In the genomic region with DNA sequence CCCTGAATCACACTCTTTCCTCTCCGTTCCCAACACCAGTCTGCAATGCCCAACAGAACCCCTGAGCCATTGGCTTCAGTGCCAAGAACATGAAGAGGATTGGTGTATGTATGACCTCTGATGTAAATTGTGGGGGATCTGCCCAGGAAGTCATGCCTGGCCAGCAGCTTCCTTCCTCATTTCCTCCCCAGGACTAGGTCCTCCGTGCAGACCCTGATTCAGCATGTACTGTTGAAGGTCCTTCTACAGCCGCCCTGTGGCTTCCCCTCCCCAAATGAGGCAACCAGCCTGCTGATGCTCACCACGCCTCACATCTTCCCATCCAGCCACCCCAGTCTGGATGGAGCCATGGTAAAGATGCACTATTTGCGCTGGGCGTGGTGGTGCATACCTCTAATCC, we compare ENCODE assay signal across 8 mouse cellular contexts. TPM values are rescaled to one million over a fixed set of nuclear protein-coding genes. Genes with fewer than 3 reads are reported as not detected.
DNase-seq lines count a peak whose midpoint lies in the region; ATAC-seq and TF ChIP-seq lines count a peak whose summit lies in the region.

TSS of gene Trpm2 (minus strand) at position 83 of the 400 bp plus-strand sequence.

- no peak within 1 kb of the TSS for H3K27ac ChIP-seq in heart, embryonic 11.5 days (ENCODE audit: low read depth, low read length)
- no peak within 1 kb of the TSS for H3K27ac ChIP-seq in forebrain, embryonic 11.5 days (ENCODE audit: low read depth, low read length)
- H3K27ac ChIP-seq in lung, postnatal 0 days (ENCODE audit: low read length), result no peak within 1 kb of the TSS

- whole genome bisulfite sequencing in heart, embryonic 11.5 days (ENCODE audit: insufficient replicate concordance), result 63% methylated on average over 6 of the region's 6 CpGs
- WGBS in forebrain, embryonic 11.5 days, result 88% methylated on average over 6 of the region's 6 CpGs
- 66% methylated on average over 6 of the region's 6 CpGs for WGBS in lung, postnatal 0 days

- no peak for DNase-seq in heart, postnatal 14 days
- DNase-seq in forebrain, embryonic 11.5 days (ENCODE audit: low spot score), result peak; percentile 47
- DNase-seq in layer of hippocampus, adult 8-10 months (ENCODE audit: low spot score in 2 of 2), result peak in 1 of 2 experiments; percentile 27
- DNase-seq in lung, postnatal 0 days (ENCODE audit: low spot score), result peak; percentile 50
- DNase-seq in splenic B cell, adult 2 months (ENCODE audit: low read depth, low spot score), result peak; percentile 53
- no peak for DNase-seq in MN1 (ENCODE audit: low spot score)
- no peak for DNase-seq in adrenal gland, adult 2 months

- H3K9me3 ChIP-seq in heart, embryonic 11.5 days (replicated peaks; ENCODE audit: control insufficient read depth, low read length), result no peaks in the 10 kb centered on the region
- no peaks in the 10 kb centered on the region for H3K9me3 ChIP-seq in forebrain, embryonic 11.5 days (ENCODE audit: control insufficient read depth, low read length)
- H3K9me3 ChIP-seq in lung, postnatal 0 days (ENCODE audit: low read length), result no peaks in the 10 kb centered on the region

- H3K36me3 ChIP-seq in heart, embryonic 11.5 days (ENCODE audit: control insufficient read depth, insufficient read depth, low read length), result no peaks in the 10 kb centered on the region
- H3K36me3 ChIP-seq in forebrain, embryonic 11.5 days (ENCODE audit: control insufficient read depth, insufficient read depth, low read length), result no peaks in the 10 kb centered on the region
- no peaks in the 10 kb centered on the region for H3K36me3 ChIP-seq in lung, postnatal 0 days (ENCODE audit: insufficient read depth, low read length)
- H3K36me3 ChIP-seq in splenic B cell, adult 2 months (ENCODE audit: control insufficient read depth, insufficient read depth, low read length, poor library complexity, severe bottlenecking), result no peaks in the 10 kb centered on the region; the same call in 1 of the 2 replicates

- peaks cover 4% of the 10 kb centered on the region; the same call in 1 of the 2 replicates for H3K4me1 ChIP-seq in heart, embryonic 11.5 days (ENCODE audit: control insufficient read depth, insufficient read depth, low read length)
- peaks cover 7% of the 10 kb centered on the region; the same call in 1 of the 2 replicates for H3K4me1 ChIP-seq in forebrain, embryonic 11.5 days (replicated peaks; ENCODE audit: control insufficient read depth, insufficient read depth, low read length)
- no peaks in the 10 kb centered on the region for H3K4me1 ChIP-seq in lung, postnatal 0 days (ENCODE audit: insufficient read depth, low read depth, low read length)

- TF ChIP-seq CTCF in lung, postnatal 0 days (IDR thresholded peaks at IDR 0.05), result no peak

- peak within 1 kb of the TSS; percentile 63 for H3K4me2 ChIP-seq in heart, embryonic 11.5 days
- peak within 1 kb of the TSS; percentile 65 for H3K4me2 ChIP-seq in forebrain, embryonic 11.5 days (ENCODE audit: low read depth, low read length, severe bottlenecking)
- H3K4me2 ChIP-seq in lung, postnatal 0 days (replicated peaks; ENCODE audit: low read depth, low read length), result peak within 1 kb of the TSS; percentile 42

- no peak for ATAC-seq in heart, embryonic 11.5 days (replicated peaks; ENCODE audit: insufficient number of reproducible peaks, low FRiP score, low TSS enrichment)
- ATAC-seq in forebrain, embryonic 11.5 days (replicated peaks; ENCODE audit: low FRiP score), result no peak
- ATAC-seq in lung, postnatal 0 days, result peak; percentile 40

- no peak for TF ChIP-seq EP300 in lung, postnatal 0 days (IDR thresholded peaks at IDR 0.05)

- intact Hi-C loops in heart, postnatal 14 days (cut with DNase I), result no loop called here

- peak within 1 kb of the TSS; percentile 31 for H3K4me3 ChIP-seq in heart, embryonic 11.5 days (ENCODE audit: low read depth, low read length)
- peak within 1 kb of the TSS; percentile 29 for H3K4me3 ChIP-seq in forebrain, embryonic 11.5 days (ENCODE audit: low read depth, low read length)
- H3K4me3 ChIP-seq in lung, postnatal 0 days (ENCODE audit: low read depth, low read length), result 0 out of 2 replicates have a peak within 1 kb of the TSS, but pooled peaks have one; percentile 12

- H3K9ac ChIP-seq in heart, embryonic 11.5 days (ENCODE audit: low read depth, low read length), result no peak within 1 kb of the TSS
- H3K9ac ChIP-seq in forebrain, embryonic 11.5 days (ENCODE audit: low read length), result peak within 1 kb of the TSS; percentile 43
- H3K9ac ChIP-seq in lung, postnatal 0 days (replicated peaks; ENCODE audit: low read depth), result no peak within 1 kb of the TSS

- peaks cover 35% of the 10 kb centered on the region for H3K27me3 ChIP-seq in heart, embryonic 11.5 days (ENCODE audit: control insufficient read depth, insufficient read depth, low read length)
- H3K27me3 ChIP-seq in forebrain, embryonic 11.5 days (ENCODE audit: control insufficient read depth, insufficient read depth, low read length), result peaks cover 14% of the 10 kb centered on the region; the same call in 1 of the 2 replicates
- peaks cover 15% of the 10 kb centered on the region; the same call in 1 of the 2 replicates for H3K27me3 ChIP-seq in lung, postnatal 0 days (replicated peaks; ENCODE audit: insufficient read depth, low read length)
- no peaks in the 10 kb centered on the region for H3K27me3 ChIP-seq in splenic B cell, adult 2 months (ENCODE audit: control insufficient read depth, insufficient read depth, low read length, poor library complexity, severe bottlenecking)

RNA-seq across cellular contexts. Expression of gene Trpm2, which starts in this region (rescaled TPM):
- polyA plus RNA-seq in heart, embryonic 11.5 days (2014; fragmentation: Nextera tagmentation; extraction: Ambion mirVana), result 0.07 and 0.13 TPM in 2 replicates
- 1 to 10 TPM in 1 of 2 experiments, under 1 TPM in 1; 0.34 to 1.5 TPM for total RNA-seq in heart, postnatal 14 days (2021)
- 0.86 and 0.87 TPM in 2 replicates for polyA plus RNA-seq in forebrain, embryonic 11.5 days (2014; fragmentation: Nextera tagmentation; extraction: Ambion mirVana)
- total RNA-seq in layer of hippocampus, adult 8-10 months (2022), result 10 to 100 TPM; 43.0 to 47.6 (median 45.7) TPM
- polyA plus RNA-seq in lung, postnatal 0 days (2015; fragmentation: Nextera tagmentation; extraction: Ambion mirVana), result 0.52 and 0.74 TPM in 2 replicates
- total RNA-seq in adrenal gland, adult 2 months (2021), result 1 to 10 TPM; 2.6 to 3.2 TPM
- polyA plus RNA-seq in adrenal gland, adult 2 months (2012; rRNA removed), result 3.0 and 3.1 TPM in 2 replicates

Comparison
In these comparisons a context has a peak if more than half of its experiments do, and no peak if none do; other contexts are left out.
1. RNA of gene Trpm2 (total RNA-seq): 43.0 to 47.6 TPM in layer of hippocampus, adult 8-10 months; 2.6 to 3.2 TPM in adrenal gland, adult 2 months and 0.34 to 1.5 TPM in heart, postnatal 14 days; every median in the first group is over 10 times any median in the second.
2. Peak in DNase-seq, H3K4me3 ChIP-seq, H3K9ac ChIP-seq and H3K4me2 ChIP-seq in forebrain, embryonic 11.5 days; RNA of the gene not detected or under 1 TPM.
3. Peak in DNase-seq, ATAC-seq, H3K4me3 ChIP-seq and H3K4me2 ChIP-seq in lung, postnatal 0 days; RNA of the gene not detected or under 1 TPM.
4. Peak in every context shown above with its lines, with median percentiles within 50 percentile points of each other: H3K4me2 ChIP-seq and H3K4me3 ChIP-seq.